Mouse (Mus musculus) left cerebral cortex, adult 9 months (tissue): ENCODE data around the gene Ube2b.

Experiments used
- DNase-seq, 2 experiments: peaks; one replicate each; pipeline ENCODE4 v3.0.0; 2022; ENCODE audit warnings: low spot score in 2 of 2

Ube2b gene

GRCm38 (mm10) chr11:51935636-51936434 lies 64.7 kb downstream of the Ube2b start:
- DNase-seq: no peak
